Mouse (Mus musculus): ENCODE data around the gene Syt2.

GRCm38 (mm10) chr1:134741433-134741832 lies 95.0 kb downstream of the Syt2 start:
- TF ChIP-seq POLR2A (IDR thresholded peaks at IDR 0.05; ENCODE audit: extremely low read depth, insufficient read depth, low read length) = no peak
- TF ChIP-seq CTCF (IDR thresholded peaks at IDR 0.05; ENCODE audit: extremely low read depth, insufficient read depth, low read length) = no peak

Measured in cortical plate, adult 2 months (tissue).